Mouse (Mus musculus) WW6 (cell line): ENCODE measurements around the gene Cdh13.
A peak's percentile ranks its signal among the peaks of the same experiment; 100 is the strongest.

ENCODE experiments used
- DNase-seq: peaks from one replicate; pipeline ENCODE4 v3.0.0-alpha.2; 2013; ENCODE audit warnings: low read depth, low spot score

The Cdh13 gene

GRCm38 (mm10) chr8:118796491-118796890, 513.0 kb downstream of the Cdh13 start:
- DNase-seq, result no peak

GRCm38 (mm10) chr8:118797127-118797526, 513.6 kb downstream of the Cdh13 start:
- no peak for DNase-seq

GRCm38 (mm10) chr8:118803168-118803567, 519.6 kb downstream of the Cdh13 start:
- DNase-seq, result no peak

- no peak for DNase-seq
These were observed 526.1 kb downstream of the Cdh13 start for GRCm38 (mm10) chr8:118809660-118810059.

GRCm38 (mm10) chr8:118815055-118815454, 531.5 kb downstream of the Cdh13 start:
- DNase-seq, result no peak

- DNase-seq, result no peak
These were observed 543.2 kb downstream of the Cdh13 start for GRCm38 (mm10) chr8:118826761-118827160.

GRCm38 (mm10) chr8:118827726-118828125, 544.2 kb downstream of the Cdh13 start:
- no peak for DNase-seq

- DNase-seq, result no peak
These were observed 546.8 kb downstream of the Cdh13 start for GRCm38 (mm10) chr8:118830291-118830690.

GRCm38 (mm10) chr8:118831026-118831425, 547.5 kb downstream of the Cdh13 start:
- DNase-seq, result no peak

- no peak for DNase-seq
These were observed 555.3 kb downstream of the Cdh13 start for GRCm38 (mm10) chr8:118838801-118839200.

- DNase-seq, result peak; percentile 14
These were observed 562.2 kb downstream of the Cdh13 start for GRCm38 (mm10) chr8:118845690-118846089.

- DNase-seq, result no peak
These were observed 564.5 kb downstream of the Cdh13 start for GRCm38 (mm10) chr8:118848021-118848420.

GRCm38 (mm10) chr8:118849515-118849914, 566.0 kb downstream of the Cdh13 start:
- no peak for DNase-seq

GRCm38 (mm10) chr8:118850381-118850780, 566.8 kb downstream of the Cdh13 start:
- DNase-seq, result peak; percentile 80

- no peak for DNase-seq
These were observed 567.8 kb downstream of the Cdh13 start for GRCm38 (mm10) chr8:118851361-118851760.

GRCm38 (mm10) chr8:118852861-118853260, 569.3 kb downstream of the Cdh13 start:
- no peak for DNase-seq

- no peak for DNase-seq
These were observed 571.1 kb downstream of the Cdh13 start for GRCm38 (mm10) chr8:118854656-118855055.

GRCm38 (mm10) chr8:118866332-118866731, 582.8 kb downstream of the Cdh13 start:
- DNase-seq, result no peak

GRCm38 (mm10) chr8:118870711-118871110, 587.2 kb downstream of the Cdh13 start:
- DNase-seq, result no peak

- no peak for DNase-seq
These were observed 596.6 kb downstream of the Cdh13 start for GRCm38 (mm10) chr8:118879939-118880825.

- no peak for DNase-seq
These were observed 600.8 kb downstream of the Cdh13 start for GRCm38 (mm10) chr8:118884296-118884695.

GRCm38 (mm10) chr8:118884988-118885387, 601.5 kb downstream of the Cdh13 start:
- no peak for DNase-seq

- no peak for DNase-seq
These were observed 618.9 kb downstream of the Cdh13 start for GRCm38 (mm10) chr8:118902402-118902801.
